Mouse (Mus musculus): ENCODE measurements around the gene Wdtc1. TPM values are rescaled to one million over a fixed set of nuclear protein-coding genes. Genes with fewer than 3 reads are reported as not detected.

The Wdtc1 gene
- total and polyA plus RNA-seq, 3 experiments, result 13.2 to 35.3 TPM; not detected in 1

GRCm38 (mm10) chr4:133344112-133344511 lies 9.2 kb downstream of the Wdtc1 start:
- Histone ChIP-seq H3K79me2 (ENCODE audit: control insufficient read depth, insufficient read depth, low read length, poor library complexity) (no peaks in the 10 kb centered on the region), H3K4me3 (ENCODE audit: control insufficient read depth in 1 of 2, insufficient read depth in 1 of 2, low read depth in 2 of 2, low read length in 2 of 2) (no peak overlapping the region), H3K4me1 (ENCODE audit: control insufficient read depth in 1 of 2, insufficient read depth in 2 of 2, low read length in 2 of 2) (peaks cover 2 to 8% of the 10 kb centered on the region in 2 experiments; a peak in 2 of 4 replicates), H3K9ac (ENCODE audit: control insufficient read depth, low read depth, low read length, poor library complexity, severe bottlenecking) (no peak overlapping the region), H3K36me3 (ENCODE audit: control insufficient read depth in 1 of 2, insufficient read depth in 2 of 2, low read length in 2 of 2) (no peaks in the 10 kb centered on the region; a peak in 1 of 4 replicates), H3K27me3 (ENCODE audit: control insufficient read depth in 1 of 2, insufficient read depth in 2 of 2, low read length in 2 of 2) (no peaks in the 10 kb centered on the region), H3K9me3 (replicated peaks; ENCODE audit: insufficient read depth, low read length) (no peaks in the 10 kb centered on the region), H3K27ac (ENCODE audit: control insufficient read depth, low read depth, low read length) (no peak overlapping the region)
- TF ChIP-seq TCF12 (IDR thresholded peaks at IDR 0.05; ENCODE audit: low read depth, low read length), result no peak
- TF ChIP-seq CTCF (IDR thresholded peaks at IDR 0.05 in 2 of 3, conservative IDR thresholded peaks at IDR 0.05 in 1 of 3; ENCODE audit: control insufficient read depth in 1 of 3, insufficient read depth in 1 of 3, low read depth in 2 of 3, low read length in 3 of 3, poor library complexity in 1 of 3, severe bottlenecking in 1 of 3), result peak; percentile 69 to 72 (median 71)
- TF ChIP-seq RAD21 (IDR thresholded peaks at IDR 0.05; ENCODE audit: low read depth, low read length), result peak; percentile 23
- peak; percentile 60 for TF ChIP-seq SMC3 (IDR thresholded peaks at IDR 0.05; ENCODE audit: low read depth, low read length)
- TF ChIP-seq MYC (IDR thresholded peaks at IDR 0.05; ENCODE audit: low read depth, low read length), result no peak
- no peak for TF ChIP-seq MAZ (IDR thresholded peaks at IDR 0.05; ENCODE audit: low read depth, low read length)
- DNase-seq (ENCODE audit: low read depth, low spot score), result peak; percentile 49

- peaks cover 0 to 12% of the 10 kb centered on the region in 2 experiments; a peak in 2 of 4 replicates for H3K4me1 ChIP-seq (ENCODE audit: control insufficient read depth in 1 of 2, insufficient read depth in 2 of 2, low read length in 2 of 2)
- peak; percentile 53 for DNase-seq (ENCODE audit: low read depth, low spot score)
- no peak overlapping the region for H3K9ac ChIP-seq (ENCODE audit: control insufficient read depth, low read depth, low read length, poor library complexity, severe bottlenecking)
Observed at GRCm38 (mm10) chr4:133340217-133340616, 13.1 kb downstream of the Wdtc1 start.

GRCm38 (mm10) chr4:133339148-133339749 lies 14.0 kb downstream of the Wdtc1 start:
- peak overlapping the region; percentile 47; the same call in 1 of the 2 replicates for H3K27ac ChIP-seq (ENCODE audit: control insufficient read depth, low read depth, low read length)
- peak overlapping the region; percentile 94 for H3K9ac ChIP-seq (ENCODE audit: control insufficient read depth, low read depth, low read length, poor library complexity, severe bottlenecking)

More at GRCm38 (mm10) chr4:133340217-133340616, 13.1 kb downstream of the Wdtc1 start:
- Histone ChIP-seq H3K27ac (ENCODE audit: control insufficient read depth, low read depth, low read length) (no peak overlapping the region), H3K79me2 (ENCODE audit: control insufficient read depth, insufficient read depth, low read length, poor library complexity) (peaks cover 4% of the 10 kb centered on the region), H3K4me3 (ENCODE audit: control insufficient read depth in 1 of 2, insufficient read depth in 1 of 2, low read depth in 2 of 2, low read length in 2 of 2) (no peak overlapping the region), H3K36me3 (ENCODE audit: control insufficient read depth in 1 of 2, insufficient read depth in 2 of 2, low read length in 2 of 2) (peaks cover 0 to 6% of the 10 kb centered on the region in 2 experiments; a peak in 2 of 4 replicates), H3K9me3 (replicated peaks; ENCODE audit: insufficient read depth, low read length) (no peaks in the 10 kb centered on the region), H3K27me3 (ENCODE audit: control insufficient read depth in 1 of 2, insufficient read depth in 2 of 2, low read length in 2 of 2) (no peaks in the 10 kb centered on the region)
- no peak for TF ChIP-seq ETS1 (IDR thresholded peaks at IDR 0.05; ENCODE audit: low read depth, low read length)
- no peak for TF ChIP-seq SIN3A (IDR thresholded peaks at IDR 0.05; ENCODE audit: low read length)
- no peak for TF ChIP-seq GATA1 (IDR thresholded peaks at IDR 0.05; ENCODE audit: low read depth, low read length)
- no peak for TF ChIP-seq RAD21 (IDR thresholded peaks at IDR 0.05; ENCODE audit: low read depth, low read length)
- no peak for TF ChIP-seq NRF1 (IDR thresholded peaks at IDR 0.05; ENCODE audit: insufficient read depth, low read depth, low read length, poor library complexity, severe bottlenecking)
- TF ChIP-seq KAT2A (conservative IDR thresholded peaks at IDR 0.05; ENCODE audit: low read depth, low read length), result no peak
- TF ChIP-seq TBP (IDR thresholded peaks at IDR 0.05; ENCODE audit: low read depth, low read length), result peak; percentile 76
- TF ChIP-seq USF1 (IDR thresholded peaks at IDR 0.05; ENCODE audit: low read depth, low read length), result no peak
- TF ChIP-seq CTCF (IDR thresholded peaks at IDR 0.05 in 2 of 3, conservative IDR thresholded peaks at IDR 0.05 in 1 of 3; ENCODE audit: control insufficient read depth in 1 of 3, insufficient read depth in 1 of 3, low read depth in 2 of 3, low read length in 3 of 3, poor library complexity in 1 of 3, severe bottlenecking in 1 of 3), result peak in 2 of 3 experiments; percentile 4 to 47; a peak in 3 of 6 replicates
- TF ChIP-seq ZNF384 (IDR thresholded peaks at IDR 0.05; ENCODE audit: low read depth, low read length), result no peak
- TF ChIP-seq RCOR1 (IDR thresholded peaks at IDR 0.05; ENCODE audit: low read depth, low read length), result no peak
- peak; percentile 29; the same call in 1 of the 2 replicates for TF ChIP-seq SMC3 (IDR thresholded peaks at IDR 0.05; ENCODE audit: low read depth, low read length)
- TF ChIP-seq MXI1 (IDR thresholded peaks at IDR 0.05; ENCODE audit: low read depth, low read length), result no peak

More at GRCm38 (mm10) chr4:133339148-133339749, 14.0 kb downstream of the Wdtc1 start:
- peaks cover 0 to 6% of the 10 kb centered on the region in 2 experiments; a peak in 2 of 4 replicates for H3K36me3 ChIP-seq (ENCODE audit: control insufficient read depth in 1 of 2, insufficient read depth in 2 of 2, low read length in 2 of 2)
- H3K4me3 ChIP-seq (ENCODE audit: control insufficient read depth in 1 of 2, insufficient read depth in 1 of 2, low read depth in 2 of 2, low read length in 2 of 2), result peak overlapping the region; percentile 83 to 93
- TF ChIP-seq HCFC1 (IDR thresholded peaks at IDR 0.05; ENCODE audit: low read depth, low read length), result peak; percentile 97
- peak; percentile 53 to 61; a peak in 1 of 4 replicates for TF ChIP-seq POLR2A (IDR thresholded peaks at IDR 0.05; ENCODE audit: control insufficient read depth in 1 of 2, insufficient read depth in 1 of 2, low read depth in 1 of 2, low read length in 2 of 2, poor library complexity in 1 of 2)
- no peak for TF ChIP-seq USF1 (IDR thresholded peaks at IDR 0.05; ENCODE audit: low read depth, low read length)
- no peak for TF ChIP-seq ZC3H11A (IDR thresholded peaks at IDR 0.05; ENCODE audit: low read depth, low read length)
- no peak for TF ChIP-seq ZMIZ1 (IDR thresholded peaks at IDR 0.05; ENCODE audit: low read depth, low read length)
- TF ChIP-seq MXI1 (IDR thresholded peaks at IDR 0.05; ENCODE audit: low read depth, low read length), result peak; percentile 83
- peak; percentile 9; the same call in 1 of the 2 replicates for TF ChIP-seq TAL1 (IDR thresholded peaks at IDR 0.05; ENCODE audit: low read length)
- peak; percentile 94; the same call in 1 of the 2 replicates for TF ChIP-seq MAZ (IDR thresholded peaks at IDR 0.05; ENCODE audit: low read depth, low read length)
- TF ChIP-seq ELF1 (IDR thresholded peaks at IDR 0.05; ENCODE audit: low read depth, low read length), result peak; percentile 59; the same call in 1 of the 2 replicates
- TF ChIP-seq NRF1 (IDR thresholded peaks at IDR 0.05; ENCODE audit: insufficient read depth, low read depth, low read length, poor library complexity, severe bottlenecking), result peak; percentile 90
- no peak for TF ChIP-seq CHD2 (IDR thresholded peaks at IDR 0.05; ENCODE audit: low read length)
- no peak for TF ChIP-seq USF2 (IDR thresholded peaks at IDR 0.05; ENCODE audit: borderline replicate concordance in 1 of 2, insufficient read depth in 1 of 2, low read depth in 1 of 2, low read length in 2 of 2)
- peak; percentile 54; the same call in 1 of the 2 replicates for TF ChIP-seq ETS1 (IDR thresholded peaks at IDR 0.05; ENCODE audit: low read depth, low read length)
- TF ChIP-seq SIN3A (IDR thresholded peaks at IDR 0.05; ENCODE audit: low read length), result peak; percentile 79
- H3K27me3 ChIP-seq (ENCODE audit: control insufficient read depth in 1 of 2, insufficient read depth in 2 of 2, low read length in 2 of 2), result no peaks in the 10 kb centered on the region
- DNase-seq (ENCODE audit: low read depth, low spot score), result peak; percentile 95
- H3K4me1 ChIP-seq (ENCODE audit: control insufficient read depth in 1 of 2, insufficient read depth in 2 of 2, low read length in 2 of 2), result peaks cover 0 to 12% of the 10 kb centered on the region in 2 experiments; a peak in 2 of 4 replicates
- H3K79me2 ChIP-seq (ENCODE audit: control insufficient read depth, insufficient read depth, low read length, poor library complexity), result peaks cover 4% of the 10 kb centered on the region
- H3K9me3 ChIP-seq (replicated peaks; ENCODE audit: insufficient read depth, low read length), result no peaks in the 10 kb centered on the region

All from MEL (cell line).